Mouse (Mus musculus) heart, postnatal 36 days (tissue): ENCODE measurements at regions not wholly inside any gene's neighbourhood (a gene's known extent, or its start where the extent isn't known, plus 50 kb on each side); places are given as distances from the start of the nearest gene placed in this dataset.

Experiments used
- DNase-seq, 2 experiments: peaks; one replicate each; pipeline ENCODE4 v3.0.0; 2021 to 2022
- intact Hi-C: fragments of 180-260 bp; cut with DNase I; formaldehyde crosslinking; loops from one replicate; pipeline ENCODE4 v1.15.1; 2025

DNA sequence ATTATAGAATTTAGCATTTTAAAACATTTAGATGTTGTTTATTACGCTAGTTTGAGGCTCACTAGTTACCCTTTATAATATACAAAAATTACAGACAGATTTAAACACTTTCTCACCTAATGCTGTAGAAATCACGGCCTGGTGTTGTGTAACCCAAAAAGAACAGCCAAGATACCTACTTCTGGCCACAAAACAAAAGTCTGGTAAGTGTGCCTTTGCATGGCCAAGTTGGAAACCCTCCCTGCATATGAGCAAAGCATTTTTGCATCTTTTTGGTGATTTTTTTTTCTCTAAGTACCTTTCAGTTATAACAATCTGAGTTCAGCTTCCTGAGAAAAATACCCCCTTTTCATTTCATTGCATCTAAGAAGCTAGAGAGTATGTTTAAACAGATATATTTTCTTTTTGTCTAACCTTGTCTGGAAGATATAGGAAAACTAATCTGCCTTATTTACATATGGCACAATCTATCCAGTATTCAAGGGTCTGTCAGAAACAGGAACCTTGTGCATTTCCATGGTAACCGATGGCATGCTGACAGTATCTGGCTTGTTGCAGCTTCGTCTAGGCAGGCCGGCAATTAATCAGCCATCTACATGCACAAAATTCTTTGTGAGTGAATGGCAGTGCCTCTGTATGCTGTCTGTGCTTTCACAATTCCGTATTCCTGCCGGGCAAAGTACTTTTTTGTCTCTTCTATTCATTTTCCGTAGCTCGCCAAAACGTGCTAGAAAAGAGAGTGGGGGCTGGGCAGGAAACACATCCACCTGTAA lies 238.9 kb upstream of the Sox2 start:
- DNase-seq = no peak
- intact Hi-C loops = no loop called here

DNA sequence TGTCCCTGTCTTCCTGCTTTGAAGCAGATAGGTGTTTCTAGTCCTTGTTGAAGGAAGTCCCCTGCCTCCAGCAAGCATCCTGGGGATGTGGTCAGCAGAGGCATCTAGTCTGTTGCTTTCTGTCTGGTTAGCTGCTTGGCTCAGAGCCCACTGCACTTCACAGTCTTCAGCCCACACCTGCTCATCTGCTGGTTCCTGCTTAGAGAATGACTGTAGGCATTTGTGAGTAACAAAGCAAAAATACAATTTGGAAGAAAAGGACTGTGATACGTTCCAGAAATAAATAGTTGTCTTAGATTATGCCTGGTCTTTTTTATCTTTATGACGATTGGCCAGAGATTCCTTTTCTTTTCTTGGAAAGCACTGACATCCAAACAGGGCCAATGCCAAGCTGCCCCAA lies 246.6 kb upstream of the Sox2 start:
- no peak for DNase-seq
- intact Hi-C loops = no loop called here

- intact Hi-C loops = no loop called here
- DNase-seq = no peak
Measured at GRCm38 (mm10) chr3:34391275-34391674, 258.9 kb upstream of the Sox2 start.

DNA sequence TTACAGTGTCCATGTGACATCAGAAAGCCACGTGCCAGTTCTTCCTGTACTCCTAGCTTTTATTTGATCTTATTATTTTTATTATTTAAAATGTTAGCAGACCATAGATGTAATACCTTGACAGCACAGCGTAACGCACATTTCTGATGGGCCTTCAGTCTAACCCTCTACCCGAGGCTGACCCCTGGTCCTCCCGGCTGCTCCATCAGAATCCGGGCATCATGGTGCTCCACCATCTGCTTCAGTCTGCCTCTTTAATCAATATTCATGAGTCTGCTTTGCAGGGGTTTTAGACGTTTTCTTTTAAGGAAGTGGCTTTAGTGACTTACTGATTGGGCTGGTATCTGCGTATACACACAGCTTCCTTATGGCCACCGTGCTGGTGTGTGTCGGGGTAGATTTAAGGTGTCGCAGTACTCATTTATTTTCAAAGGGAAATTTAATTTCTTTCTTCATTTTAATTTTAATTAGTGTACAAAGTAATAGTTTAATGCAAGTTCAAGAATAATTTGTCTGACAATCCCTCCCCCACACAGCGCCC lies 265.2 kb upstream of the Sox2 start:
- intact Hi-C loops = no loop called here
- no peak for DNase-seq

DNA sequence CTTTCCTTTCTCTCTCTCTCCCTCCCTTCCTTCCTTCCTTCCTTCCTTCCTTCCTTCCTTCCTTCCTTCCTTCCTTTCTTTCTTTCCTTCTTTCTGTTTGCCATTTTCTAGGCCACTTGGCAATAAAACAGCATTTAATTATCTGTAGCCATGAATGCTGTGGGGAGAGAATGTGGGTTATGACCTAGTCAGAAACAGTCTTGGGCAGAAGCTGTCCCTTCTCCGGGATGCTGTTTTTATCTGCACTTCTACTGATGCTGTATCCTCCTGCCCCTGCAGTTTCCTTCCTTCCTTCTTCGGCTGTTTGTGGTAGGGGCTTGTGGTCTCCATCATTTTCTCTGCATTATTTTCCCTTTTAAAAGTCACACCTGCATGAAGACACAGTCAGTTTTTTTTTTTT lies 272.3 kb upstream of the Sox2 start:
- intact Hi-C loops = no loop called here
- no peak for DNase-seq

DNA sequence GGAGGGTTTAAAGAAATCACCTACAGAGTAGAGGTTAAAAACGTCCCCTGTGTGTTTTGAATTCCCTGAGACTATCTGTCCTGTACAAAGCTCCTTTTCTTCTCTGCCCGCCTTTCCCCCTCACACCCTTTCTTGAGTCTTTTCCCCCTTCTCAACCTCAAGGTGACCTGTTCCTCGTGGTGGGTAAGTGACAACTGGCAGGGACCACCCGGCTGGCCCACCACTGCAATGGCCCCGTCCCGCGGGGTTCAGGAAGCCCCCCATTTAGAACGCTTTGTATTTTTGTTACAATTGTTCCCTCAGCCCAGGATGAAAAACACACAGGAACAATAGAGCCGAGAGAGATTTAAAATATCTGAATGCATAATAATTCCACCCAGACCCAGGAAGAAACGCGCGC lies 272.9 kb upstream of the Sox2 start:
- intact Hi-C loops = no loop called here
- no peak for DNase-seq

GRCm38 (mm10) chr3:34371418-34371817 lies 278.8 kb upstream of the Sox2 start:
- DNase-seq = no peak
- intact Hi-C loops = no loop called here

GRCm38 (mm10) chr3:34338100-34338499 lies 257.0 kb upstream of the Dnajc19 start:
- no peak for DNase-seq
- intact Hi-C loops = no loop called here

DNA sequence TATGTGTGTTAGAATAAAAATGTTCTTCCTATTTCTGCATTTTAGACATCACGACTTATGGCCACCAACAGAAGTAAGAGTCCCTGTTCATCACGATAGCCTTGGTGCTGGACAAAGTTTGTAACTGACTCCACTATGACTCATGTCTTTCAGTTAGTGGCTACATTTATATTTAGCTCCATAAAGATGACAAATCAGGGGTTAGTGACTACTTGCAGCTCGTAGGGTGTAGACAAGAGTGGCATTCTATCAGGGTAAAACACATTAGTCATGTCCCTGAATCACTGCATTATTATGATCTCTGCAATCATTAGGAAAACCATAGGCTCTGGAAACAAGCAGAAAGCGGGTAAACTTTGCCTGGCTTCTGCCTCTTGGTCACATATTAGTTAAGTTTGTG lies 252.4 kb upstream of the Dnajc19 start:
- DNase-seq = no peak
- intact Hi-C loops = no loop called here

- intact Hi-C loops = no loop called here
- DNase-seq = no peak
Measured at GRCm38 (mm10) chr3:34331889-34332276, 250.8 kb upstream of the Dnajc19 start.

DNA sequence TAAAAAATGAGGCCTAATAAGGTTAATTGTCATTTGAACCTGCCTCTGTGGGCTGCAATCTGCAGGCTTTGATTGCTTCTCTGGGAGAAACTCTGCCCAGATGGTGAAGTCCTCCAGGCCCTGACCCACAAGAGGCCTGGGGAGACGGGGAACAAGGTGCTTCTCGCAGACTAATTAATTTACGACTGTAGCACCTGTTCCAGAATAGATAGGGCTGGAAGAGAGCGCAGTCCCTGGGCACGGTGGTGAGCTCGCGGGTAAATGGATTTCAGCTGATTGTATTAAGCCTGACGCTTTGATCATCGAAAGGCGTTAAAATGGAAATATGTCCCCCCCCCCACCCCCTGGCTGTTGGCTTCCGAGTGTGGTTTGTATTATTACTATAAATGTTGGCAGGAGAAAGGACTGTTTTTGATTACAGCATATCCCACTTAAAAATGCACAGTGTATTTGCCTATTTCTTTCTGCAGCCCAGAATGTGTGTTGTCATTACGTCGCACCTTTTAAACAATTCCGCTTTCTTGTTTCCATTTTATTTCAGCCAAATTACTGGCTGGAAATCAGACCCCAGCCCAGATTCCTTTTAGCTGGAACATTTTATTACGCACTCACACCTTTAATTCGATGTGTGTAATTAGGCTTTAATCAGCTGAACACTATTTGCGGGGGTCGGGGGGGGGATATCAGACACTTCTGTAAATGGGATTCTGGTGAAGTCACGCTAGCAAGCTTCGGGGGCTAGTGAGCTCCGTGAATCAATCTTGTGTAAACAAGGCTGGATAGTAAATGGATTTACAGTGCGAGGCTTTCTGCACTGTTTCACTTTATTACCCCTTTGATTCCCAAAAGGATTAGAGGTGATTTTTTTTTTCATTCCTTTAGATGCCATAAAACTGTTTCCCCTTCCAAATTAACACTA lies 250.1 kb upstream of the Dnajc19 start:
- no peak for DNase-seq
- intact Hi-C loops = no loop called here

GRCm38 (mm10) chr3:34328865-34329264 lies 247.7 kb upstream of the Dnajc19 start:
- intact Hi-C loops = no loop called here

GRCm38 (mm10) chr3:34325669-34326068 lies 244.5 kb upstream of the Dnajc19 start:
- DNase-seq = no peak
- intact Hi-C loops = no loop called here

More at GRCm38 (mm10) chr3:34328865-34329264, 247.7 kb upstream of the Dnajc19 start:
- DNase-seq = no peak

DNA sequence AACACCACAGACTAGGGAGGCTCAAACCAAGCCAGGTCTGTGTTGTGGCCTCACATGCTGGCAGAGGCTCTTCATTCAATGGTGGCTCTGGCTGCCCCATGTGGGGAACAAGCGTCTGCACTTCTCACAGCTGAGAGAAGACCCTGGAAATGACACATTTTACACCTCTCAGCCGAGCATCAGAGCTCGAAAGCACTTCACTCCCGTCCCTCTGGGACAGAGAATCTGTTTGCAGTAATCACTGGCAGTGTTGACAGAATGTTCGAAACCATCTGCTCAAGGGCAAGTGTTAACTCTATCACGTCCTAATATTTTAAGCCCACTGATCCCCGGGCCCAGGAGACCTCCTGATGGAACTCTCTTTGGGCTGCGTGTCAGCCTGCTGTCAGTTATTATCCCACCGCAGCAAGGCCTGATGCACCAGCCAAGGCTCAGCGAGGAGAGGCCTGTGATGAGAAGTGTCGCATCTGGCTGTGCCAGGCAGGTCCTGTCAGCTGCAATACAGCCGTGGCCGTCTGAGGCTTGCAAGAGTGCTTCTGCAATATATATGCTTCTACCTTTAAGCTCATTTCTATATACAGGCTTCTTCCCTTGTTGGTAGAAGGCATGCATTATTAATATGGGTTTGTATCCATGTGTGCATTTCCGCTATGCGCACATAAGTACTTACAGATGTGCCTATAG lies 241.5 kb upstream of the Dnajc19 start:
- intact Hi-C loops = no loop called here
- no peak for DNase-seq

- DNase-seq = no peak
- intact Hi-C loops = no loop called here
Measured at GRCm38 (mm10) chr3:34314798-34315197, 233.7 kb upstream of the Dnajc19 start.

- intact Hi-C loops = no loop called here
- no peak for DNase-seq
Measured at GRCm38 (mm10) chr3:34314393-34314792, 233.3 kb upstream of the Dnajc19 start.

DNA sequence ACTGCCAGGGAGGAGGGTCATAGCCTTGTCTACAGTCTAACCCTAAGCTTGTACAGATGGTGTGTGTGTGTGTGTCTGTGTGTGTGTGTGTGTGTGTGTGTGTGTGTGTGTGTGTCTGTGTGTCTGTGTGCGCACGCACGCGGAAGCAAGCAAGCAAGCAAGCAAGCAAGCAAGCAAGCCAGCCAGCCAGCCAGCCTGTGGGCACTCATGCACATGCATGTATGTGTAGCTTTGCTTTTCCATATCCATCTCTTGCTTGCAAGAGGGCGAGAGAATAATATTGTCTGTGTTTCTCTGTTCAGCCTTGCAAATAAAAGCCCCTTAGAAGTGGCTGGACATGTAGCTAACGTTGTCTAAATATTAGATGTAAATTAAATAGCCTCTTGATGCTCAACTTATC lies 230.8 kb upstream of the Dnajc19 start:
- intact Hi-C loops = no loop called here
- no peak for DNase-seq

- no peak for DNase-seq
- intact Hi-C loops = no loop called here
Measured at GRCm38 (mm10) chr3:34299637-34300036, 218.5 kb upstream of the Dnajc19 start.

DNA sequence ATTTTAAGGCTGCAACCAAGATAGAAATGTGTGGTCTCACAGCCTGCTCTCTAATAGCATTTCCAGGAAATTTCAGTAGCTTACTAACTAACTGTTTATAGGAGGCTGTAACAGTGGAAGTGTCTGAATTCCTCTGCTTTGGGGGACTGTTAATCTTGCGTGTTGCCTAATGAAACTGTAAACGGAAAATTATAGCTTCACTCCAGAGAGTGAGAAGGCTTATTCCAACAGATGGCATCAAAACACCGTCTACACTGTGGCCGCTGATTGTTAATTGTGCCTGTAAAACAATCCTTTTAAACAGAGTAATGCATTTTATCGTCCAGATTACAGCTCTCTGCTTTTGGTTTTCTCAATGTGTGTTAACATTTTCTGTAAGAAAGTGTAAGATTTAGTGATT lies 206.7 kb upstream of the Dnajc19 start:
- DNase-seq = no peak
- intact Hi-C loops = loop anchor here (10.0 kb wide), 1 partner anchor 333 kb away; no protein-coding TSS in a partner anchor

DNA sequence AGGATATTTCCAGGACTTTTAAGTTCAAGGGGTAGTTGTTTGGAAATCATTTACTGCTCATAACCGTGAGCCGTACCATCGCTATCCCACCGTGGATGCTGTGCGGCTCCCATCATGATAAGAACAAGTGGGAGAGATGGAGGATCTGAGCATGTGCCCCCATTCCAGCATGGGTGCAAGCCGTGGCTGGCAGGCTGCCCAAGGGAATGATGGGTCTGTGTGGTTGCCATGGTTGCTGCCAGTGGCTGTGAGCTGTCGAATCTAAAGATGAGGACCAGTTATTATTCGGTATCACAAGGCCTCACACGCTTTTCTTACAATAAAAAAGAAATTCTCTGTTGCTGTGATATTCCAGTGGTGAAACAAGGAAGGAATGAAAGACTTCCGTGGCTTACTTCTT lies 189.0 kb upstream of the Dnajc19 start:
- intact Hi-C loops = no loop called here
- DNase-seq = no peak

GRCm38 (mm10) chr3:34266462-34266861 lies 185.3 kb upstream of the Dnajc19 start:
- no peak for DNase-seq
- intact Hi-C loops = no loop called here
